Mouse (Mus musculus) liver, embryonic 13.5 days (tissue): ENCODE measurements around the gene Hmga1b. TPM values are rescaled to one million over a fixed set of nuclear protein-coding genes. Genes with fewer than 3 reads are reported as not detected.
A peak's percentile ranks its signal among the peaks of the same experiment; 100 is the strongest.
"Not testable (repeated sequence)": the region's sequence is repeated elsewhere in the genome, so short reads cannot be mapped to it uniquely, and the experiment has no call there.

Experiments
- ATAC-seq: fragments of 200-750 bp; cut with Nextera tagmentation; 2 replicates; pipeline ENCODE4 v1.8.0; 2017; ENCODE audit warnings: low read depth, mild to moderate bottlenecking, moderate number of reproducible peaks, moderate library complexity
- DNase-seq: peaks from one replicate; pipeline ENCODE4 v3.0.0; 2022
- H3K27ac ChIP-seq: fragments of 300-500 bp; sonication (generic); 2 replicates; pipeline ENCODE4 v1.5.1; 2015; ENCODE audit warnings: moderate library complexity, mild to moderate bottlenecking, inconsistent platforms
- H3K27me3 ChIP-seq: fragments of 300-500 bp; sonication (generic); 2 replicates; pipeline ENCODE4 v1.6.1; 2015; ENCODE audit warnings: mild to moderate bottlenecking, inconsistent platforms
- H3K36me3 ChIP-seq: fragments of 300-500 bp; sonication (generic); 2 replicates; pipeline ENCODE4 v1.6.1; 2015; ENCODE audit warnings: mild to moderate bottlenecking, inconsistent platforms
- H3K4me1 ChIP-seq: fragments of 300-500 bp; sonication (generic); replicated peaks from 2 replicates; pipeline ENCODE4 v1.6.1; 2015; ENCODE audit warnings: inconsistent platforms
- H3K4me2 ChIP-seq: fragments of 300-500 bp; sonication (generic); 2 replicates; pipeline ENCODE4 v1.6.1; 2015; ENCODE audit warnings: inconsistent platforms, mild to moderate bottlenecking, moderate library complexity
- H3K4me3 ChIP-seq: fragments of 300-500 bp; sonication (generic); replicated peaks from 2 replicates; pipeline ENCODE4 v1.5.1; 2015; ENCODE audit warnings: mild to moderate bottlenecking, inconsistent platforms
- H3K9ac ChIP-seq: fragments of 300-500 bp; sonication (generic); 2 replicates; pipeline ENCODE4 v1.6.1; 2015; ENCODE audit warnings: mild to moderate bottlenecking, inconsistent platforms
- H3K9me3 ChIP-seq: fragments of 300-500 bp; sonication (generic); replicated peaks from 2 replicates; pipeline ENCODE4 v1.6.1; 2016; ENCODE audit warnings: inconsistent platforms
- WGBS: fragments of 180-500 bp; shearing (Covaris S2); methylation state at CpG from one replicate; pipeline ENCODE4 v1.1.7; 2015; ENCODE audit not compliant: insufficient replicate concordance; 5-methylcytosine and 5-hydroxymethylcytosine counted together
- polyA plus RNA-seq: library from polyadenylated mRNA; unstranded; fragments of >200 nt; fragmentation: Nextera tagmentation; extraction: Ambion mirVana; gene quantifications from 2 replicates; pipeline ENCODE4 v1.2.1, GENCODE M21; 2015

Gene Hmga1b
- polyA plus RNA-seq, 1 experiment from 2014 or later, result 4.9 TPM

GRCm38 (mm10) chr11:120772749-120773148 lies 10.2 kb downstream of the Hmga1b start:
- WGBS, result 68% methylated on average over 3 of the region's 3 CpGs
- Histone ChIP-seq H3K9ac (no peak overlapping the region), H3K36me3 (no peaks in the 10 kb centered on the region)

GRCm38 (mm10) chr11:120773463-120774190 lies 11.0 kb downstream of the Hmga1b start:
- DNase-seq (no peak), ATAC-seq (no peak)
- Histone ChIP-seq H3K4me3 (no peak overlapping the region), H3K9ac (no peak overlapping the region), H3K4me2 (no peak overlapping the region), H3K36me3 (no peaks in the 10 kb centered on the region), H3K27me3 (0 out of 2 replicates have a peak, but pooled peaks cover 4% of the 10 kb centered on the region), H3K9me3 (no peaks in the 10 kb centered on the region), H3K27ac (no peak overlapping the region), H3K4me1 (peaks cover 4% of the 10 kb centered on the region)
- WGBS, result 73% methylated on average over 7 of the region's 7 CpGs

More at GRCm38 (mm10) chr11:120772749-120773148, 10.2 kb downstream of the Hmga1b start:
- Histone ChIP-seq H3K4me2 (no peak overlapping the region), H3K9me3 (no peaks in the 10 kb centered on the region), H3K4me3 (no peak overlapping the region), H3K27ac (no peak overlapping the region), H3K4me1 (peaks cover 7% of the 10 kb centered on the region), H3K27me3 (0 out of 2 replicates have a peak, but pooled peaks cover 4% of the 10 kb centered on the region)
- no peak for ATAC-seq
- no peak for DNase-seq

- 23% methylated on average over 15 of the region's 15 CpGs for WGBS
- H3K36me3 ChIP-seq, result peaks cover 8% of the 10 kb centered on the region; the same call in 1 of the 2 replicates
- ATAC-seq (peak; percentile 85), DNase-seq (peak; percentile 85)
- H3K4me3 ChIP-seq, result no peak overlapping the region
- H3K9me3 ChIP-seq, result no peaks in the 10 kb centered on the region
- no peak overlapping the region for H3K9ac ChIP-seq
- H3K4me2 ChIP-seq, result no peak overlapping the region
- H3K4me1 ChIP-seq, result peaks cover 4% of the 10 kb centered on the region
- H3K27ac ChIP-seq, result no peak overlapping the region
- H3K27me3 ChIP-seq, result 0 out of 2 replicates have a peak, but pooled peaks cover 4% of the 10 kb centered on the region
Observed at GRCm38 (mm10) chr11:120775774-120776469, 13.3 kb downstream of the Hmga1b start.

GRCm38 (mm10) chr11:120777123-120777522 lies 14.5 kb downstream of the Hmga1b start:
- no peak overlapping the region for H3K27ac ChIP-seq
- H3K9me3 ChIP-seq, result no peaks in the 10 kb centered on the region
- H3K4me3 ChIP-seq, result no peak overlapping the region
- no peak overlapping the region for H3K4me2 ChIP-seq
- H3K36me3 ChIP-seq, result peaks cover 14% of the 10 kb centered on the region
- DNase-seq (no peak), ATAC-seq (no peak)
- 0 out of 2 replicates have a peak, but pooled peaks cover 4% of the 10 kb centered on the region for H3K27me3 ChIP-seq
- H3K4me1 ChIP-seq, result peaks cover 4% of the 10 kb centered on the region
- peak overlapping the region; percentile 29; the same call in 1 of the 2 replicates for H3K9ac ChIP-seq
- 36% methylated on average over 6 of the region's 6 CpGs for WGBS

- no peak for ATAC-seq
- H3K4me1 ChIP-seq, result peaks cover 22% of the 10 kb centered on the region
- WGBS, result 82% methylated on average over 1 of the region's 1 CpGs
- no peak for DNase-seq
- no peak overlapping the region for H3K9ac ChIP-seq
- H3K36me3 ChIP-seq, result peaks cover 18% of the 10 kb centered on the region
- H3K27me3 ChIP-seq, result no peaks in the 10 kb centered on the region; the same call in 1 of the 2 replicates
- H3K27ac ChIP-seq, result no peak overlapping the region
- H3K9me3 ChIP-seq, result no peaks in the 10 kb centered on the region
- no peak overlapping the region for H3K4me3 ChIP-seq
- no peak overlapping the region for H3K4me2 ChIP-seq
Observed at GRCm38 (mm10) chr11:120779876-120780275, 17.3 kb downstream of the Hmga1b start.

- not testable (repeated sequence) for H3K27me3 ChIP-seq, H3K9me3 ChIP-seq, ATAC-seq, H3K4me3 ChIP-seq, H3K9ac ChIP-seq, H3K4me2 ChIP-seq, H3K27ac ChIP-seq, DNase-seq
- Histone ChIP-seq H3K36me3 (peaks cover 26% of the 10 kb centered on the region), H3K4me1 (peaks cover 35% of the 10 kb centered on the region)
- 89% methylated on average over 6 of the region's 6 CpGs for WGBS
Observed at GRCm38 (mm10) chr11:120781361-120781760, 18.8 kb downstream of the Hmga1b start.

- Histone ChIP-seq H3K36me3 (peaks cover 48% of the 10 kb centered on the region), H3K4me2 (peak overlapping the region; percentile 99), H3K27ac (peak overlapping the region; percentile 84), H3K9ac (peak overlapping the region; percentile 96), H3K4me3 (peak overlapping the region; percentile 92), H3K9me3 (no peaks in the 10 kb centered on the region), H3K27me3 (no peaks in the 10 kb centered on the region; the same call in 1 of the 2 replicates), H3K4me1 (peaks cover 37% of the 10 kb centered on the region)
- WGBS, result 4% methylated on average over 42 of the region's 42 CpGs
- no peak for DNase-seq
- ATAC-seq, result no peak
Observed at GRCm38 (mm10) chr11:120783426-120784063, 21.0 kb downstream of the Hmga1b start.

GRCm38 (mm10) chr11:120784064-120784791 lies 21.6 kb downstream of the Hmga1b start, which contains the start of the genes Rfng and Gps1:
Gene Rfng (minus strand): TSS chr11:120784207.
Gene Gps1 (plus strand): TSS chr11:120784272.
- ATAC-seq (peak; percentile 83), DNase-seq (peak; percentile 78)
- H3K9me3 ChIP-seq, result no peaks in the 10 kb centered on the region
- peak within 1 kb of the TSS; percentile 96 for H3K9ac ChIP-seq
- peak within 1 kb of the TSS; percentile 92 for H3K4me3 ChIP-seq
- no peaks in the 10 kb centered on the region; the same call in 1 of the 2 replicates for H3K27me3 ChIP-seq
- WGBS, result under 1% methylated on average over 99 of the region's 107 CpGs
- H3K4me1 ChIP-seq, result peaks cover 37% of the 10 kb centered on the region
- peaks cover 53% of the 10 kb centered on the region for H3K36me3 ChIP-seq
- H3K27ac ChIP-seq, result peak within 1 kb of the TSS; percentile 84
- H3K4me2 ChIP-seq, result peak within 1 kb of the TSS; percentile 99

- Histone ChIP-seq H3K9ac (peak overlapping the region; percentile 96), H3K27me3 (no peaks in the 10 kb centered on the region; the same call in 1 of the 2 replicates), H3K4me1 (peaks cover 37% of the 10 kb centered on the region), H3K27ac (peak overlapping the region; percentile 84), H3K36me3 (peaks cover 61% of the 10 kb centered on the region), H3K4me3 (peak overlapping the region; percentile 92), H3K4me2 (peak overlapping the region; percentile 99), H3K9me3 (no peaks in the 10 kb centered on the region)
- DNase-seq (no peak), ATAC-seq (no peak)
- WGBS, result 33% methylated on average over 9 of the region's 9 CpGs
Observed at GRCm38 (mm10) chr11:120785145-120785544, 22.6 kb downstream of the Hmga1b start.

- Histone ChIP-seq H3K4me1 (peaks cover 26% of the 10 kb centered on the region), H3K36me3 (peaks cover 77% of the 10 kb centered on the region)
- H3K4me2 ChIP-seq, H3K4me3 ChIP-seq, H3K27ac ChIP-seq, H3K9me3 ChIP-seq, DNase-seq, H3K9ac ChIP-seq, H3K27me3 ChIP-seq, ATAC-seq: not testable (repeated sequence)
- WGBS, result 84% methylated on average over 9 of the region's 10 CpGs
Observed at GRCm38 (mm10) chr11:120788460-120788859, 25.9 kb downstream of the Hmga1b start.
